Comparison of ENCODE assay signal across 34 mouse cellular contexts in genomic region chr11:4662496-4662878, GRCm38 (mm10). TPM values are rescaled to one million over a fixed set of nuclear protein-coding genes. Genes with fewer than 3 reads are reported as not detected.
DNase-seq lines count a peak whose midpoint lies in the region; ATAC-seq and TF ChIP-seq lines count a peak whose summit lies in the region.
"Had no signal": no experiment of that assay in that cellular context is flagged by ENCODE, and none has a peak within 500 bp of the region (broad histone marks: within the 10 kb centered on the region; RNA-seq: fewer than 3 reads in every experiment).

No protein-coding gene starts in this region.

- H3K9ac ChIP-seq in liver, embryonic 12.5 days = no peak overlapping the region
- H3K9ac ChIP-seq in liver, postnatal 0 days (replicated peaks) = no peak overlapping the region
- H3K9ac ChIP-seq in midbrain, embryonic 16.5 days (ENCODE audit: low read depth, low read length) = no peak overlapping the region
- H3K9ac ChIP-seq: heart, embryonic 15.5 days; hindbrain, embryonic 12.5 days; limb, embryonic 12.5 days; midbrain, embryonic 12.5 days had no signal

- H3K27me3 ChIP-seq in liver, embryonic 12.5 days (replicated peaks) = no peaks in the 10 kb centered on the region
- H3K27me3 ChIP-seq in liver, postnatal 0 days (ENCODE audit: insufficient read depth, low read length) = no peaks in the 10 kb centered on the region
- H3K27me3 ChIP-seq in midbrain, embryonic 16.5 days (ENCODE audit: control insufficient read depth, insufficient read depth, low read depth, low read length) = no peaks in the 10 kb centered on the region
- H3K27me3 ChIP-seq: heart, embryonic 15.5 days; hindbrain, embryonic 12.5 days; limb, embryonic 12.5 days; megakaryocyte, embryonic 14.5 days; midbrain, embryonic 12.5 days had no signal

- H3K4me1 ChIP-seq in liver, embryonic 12.5 days = peaks cover 36% of the 10 kb centered on the region
- peaks cover 12% of the 10 kb centered on the region for H3K4me1 ChIP-seq in liver, postnatal 0 days (ENCODE audit: insufficient read depth)
- H3K4me1 ChIP-seq in midbrain, embryonic 16.5 days (ENCODE audit: control insufficient read depth, insufficient read depth, low read length) = no peaks in the 10 kb centered on the region
- H3K4me1 ChIP-seq: heart, embryonic 15.5 days; hindbrain, embryonic 12.5 days; limb, embryonic 12.5 days; midbrain, embryonic 12.5 days had no signal

- TF ChIP-seq CTCF in gastrocnemius, adult 2 months (IDR thresholded peaks at IDR 0.05) = no peak
- no peak for TF ChIP-seq CTCF in liver, postnatal 0 days (IDR thresholded peaks at IDR 0.05; ENCODE audit: low read depth)

- 86% methylated on average over 11 of the region's 11 CpGs for WGBS in liver, embryonic 12.5 days (ENCODE audit: insufficient replicate concordance)
- 94% methylated on average over 11 of the region's 11 CpGs for WGBS in liver, postnatal 0 days (ENCODE audit: insufficient replicate concordance)
- WGBS in midbrain, embryonic 16.5 days = 87% methylated on average over 11 of the region's 11 CpGs

- peak overlapping the region; percentile 7; the same call in 1 of the 2 replicates for H3K27ac ChIP-seq in gastrocnemius, adult 2 months
- peak overlapping the region; percentile 87; the same call in 1 of the 2 replicates for H3K27ac ChIP-seq in liver, embryonic 12.5 days
- H3K27ac ChIP-seq in liver, postnatal 0 days (ENCODE audit: low read depth) = no peak overlapping the region
- H3K27ac ChIP-seq in midbrain, embryonic 16.5 days (ENCODE audit: low read length) = no peak overlapping the region
- H3K27ac ChIP-seq: heart, embryonic 15.5 days; hindbrain, embryonic 12.5 days; limb, embryonic 12.5 days; midbrain, embryonic 12.5 days had no signal

- peaks cover 78% of the 10 kb centered on the region for H3K36me3 ChIP-seq in liver, embryonic 12.5 days
- H3K36me3 ChIP-seq in liver, postnatal 0 days (replicated peaks; ENCODE audit: insufficient read depth, low read length) = peaks cover 36% of the 10 kb centered on the region
- H3K36me3 ChIP-seq in midbrain, embryonic 16.5 days (ENCODE audit: control insufficient read depth, insufficient read depth, low read length) = peaks cover 24% of the 10 kb centered on the region

- TF ChIP-seq EP300 in liver, postnatal 0 days (IDR thresholded peaks at IDR 0.05; ENCODE audit: low read depth) = no peak

- no peak for DNase-seq in gastrocnemius, adult 2 months
- DNase-seq in gastrocnemius, postnatal 36 days = no peak
- no peak for DNase-seq in liver, postnatal 0 days
- peak; percentile 37 for DNase-seq in right cerebral cortex, adult 18-20 months
- no peak for DNase-seq in right cerebral cortex, postnatal 14 days
- DNase-seq: adrenal gland, adult 8-10 months; B cell, adult 2 months; kidney, adult 11 months; kidney, postnatal 14 days; thymus, postnatal 4 days had no signal

- H3K4me3 ChIP-seq in gastrocnemius, adult 2 months = no peak overlapping the region
- no peak overlapping the region for H3K4me3 ChIP-seq in liver, embryonic 12.5 days
- H3K4me3 ChIP-seq in liver, postnatal 0 days (ENCODE audit: low read depth, low read length) = no peak overlapping the region
- no peak overlapping the region for H3K4me3 ChIP-seq in midbrain, embryonic 16.5 days (ENCODE audit: low read depth, low read length)
- H3K4me3 ChIP-seq: heart, embryonic 15.5 days; hindbrain, embryonic 12.5 days; left cerebral cortex, adult 2 months; limb, embryonic 12.5 days; megakaryocyte, embryonic 14.5 days; midbrain, embryonic 12.5 days had no signal

- no peak overlapping the region for H3K4me2 ChIP-seq in liver, embryonic 12.5 days
- H3K4me2 ChIP-seq in liver, postnatal 0 days (ENCODE audit: low read depth, low read length) = no peak overlapping the region
- no peak overlapping the region for H3K4me2 ChIP-seq in midbrain, embryonic 16.5 days (ENCODE audit: low read length)
- H3K4me2 ChIP-seq: heart, embryonic 15.5 days; hindbrain, embryonic 12.5 days; limb, embryonic 12.5 days; midbrain, embryonic 12.5 days had no signal

- ATAC-seq in liver, embryonic 12.5 days = no peak
- ATAC-seq in liver, postnatal 0 days = no peak
- no peak for ATAC-seq in midbrain, embryonic 16.5 days
- ATAC-seq: inflammation-experienced regulatory T-cells, adult 6 months had no signal

- no peaks in the 10 kb centered on the region for H3K9me3 ChIP-seq in liver, embryonic 12.5 days (replicated peaks)
- no peaks in the 10 kb centered on the region for H3K9me3 ChIP-seq in liver, postnatal 0 days (ENCODE audit: low read length)
- H3K9me3 ChIP-seq in midbrain, embryonic 16.5 days (replicated peaks; ENCODE audit: control insufficient read depth, low read length, poor library complexity, severe bottlenecking) = no peaks in the 10 kb centered on the region
- H3K9me3 ChIP-seq: heart, embryonic 15.5 days; hindbrain, embryonic 12.5 days; limb, embryonic 12.5 days; megakaryocyte, embryonic 14.5 days; midbrain, embryonic 12.5 days had no signal

- intact Hi-C loops in gastrocnemius, adult 2 months (cut with DNase I) = no loop called here
- intact Hi-C loops in gastrocnemius, postnatal 36 days (cut with DNase I) = no loop called here

RNA-seq across cellular contexts. Expression of gene Ascc2, which starts 24.9 kb away (rescaled TPM):
- total RNA-seq in gastrocnemius, adult 2 months (2021) = 10 to 100 TPM; 14.4 to 16.7 TPM
- total RNA-seq in gastrocnemius, postnatal 36 days (2021) = 10 to 100 TPM; 13.3 to 16.1 TPM
- polyA plus RNA-seq in liver, embryonic 12.5 days (2016; fragmentation: Nextera tagmentation; extraction: Ambion mirVana) = 26.7 and 27.8 TPM in 2 replicates
- 9.5 and 9.7 TPM in 2 replicates for polyA plus RNA-seq in liver, postnatal 0 days (2015; fragmentation: Nextera tagmentation; extraction: Ambion mirVana)
- 20.5 and 22.1 TPM in 2 replicates for polyA plus RNA-seq in midbrain, embryonic 16.5 days (2015; fragmentation: Nextera tagmentation; extraction: Ambion mirVana)

RNA-seq across cellular contexts. Expression of gene Uqcr10, which starts 41.7 kb away (rescaled TPM):
- total RNA-seq in gastrocnemius, adult 2 months (2021) = 1,000 to 10,000 TPM in 1 of 2 experiments, 100 to 1,000 TPM in 1; 837 to 1,167 TPM
- total RNA-seq in gastrocnemius, postnatal 36 days (2021) = 1,000 to 10,000 TPM in 1 of 2 experiments, 100 to 1,000 TPM in 1; 914 to 1,010 TPM
- polyA plus RNA-seq in liver, embryonic 12.5 days (2016; fragmentation: Nextera tagmentation; extraction: Ambion mirVana) = 698 and 713 TPM in 2 replicates
- polyA plus RNA-seq in liver, postnatal 0 days (2015; fragmentation: Nextera tagmentation; extraction: Ambion mirVana) = 1,070 and 1,167 TPM in 2 replicates
- polyA plus RNA-seq in midbrain, embryonic 16.5 days (2015; fragmentation: Nextera tagmentation; extraction: Ambion mirVana) = 525 and 569 TPM in 2 replicates

RNA-seq across cellular contexts. Expression of gene Zmat5, which starts 42.0 kb away (rescaled TPM):
- total RNA-seq in gastrocnemius, adult 2 months (2021) = 10 to 100 TPM; 23.3 to 28.5 TPM
- total RNA-seq in gastrocnemius, postnatal 36 days (2021) = 10 to 100 TPM; 20.7 to 22.9 TPM
- 33.4 and 33.8 TPM in 2 replicates for polyA plus RNA-seq in liver, embryonic 12.5 days (2016; fragmentation: Nextera tagmentation; extraction: Ambion mirVana)
- 18.6 and 19.2 TPM in 2 replicates for polyA plus RNA-seq in liver, postnatal 0 days (2015; fragmentation: Nextera tagmentation; extraction: Ambion mirVana)
- polyA plus RNA-seq in midbrain, embryonic 16.5 days (2015; fragmentation: Nextera tagmentation; extraction: Ambion mirVana) = 49.4 and 51.3 TPM in 2 replicates

RNA-seq across cellular contexts. Expression of gene Gm11032, which starts 42.6 kb away (rescaled TPM):
- total RNA-seq in gastrocnemius, adult 2 months (2021) = not detected
- not detected for total RNA-seq in gastrocnemius, postnatal 36 days (2021)
- polyA plus RNA-seq in liver, embryonic 12.5 days (2016; fragmentation: Nextera tagmentation; extraction: Ambion mirVana) = not detected in 2 replicates
- polyA plus RNA-seq in liver, postnatal 0 days (2015; fragmentation: Nextera tagmentation; extraction: Ambion mirVana) = not detected in 2 replicates
- polyA plus RNA-seq in midbrain, embryonic 16.5 days (2015; fragmentation: Nextera tagmentation; extraction: Ambion mirVana) = not detected in 2 replicates
- total RNA-seq: adrenal gland, adult 8-10 months; ES-E14; gastrocnemius, adult 8-10 months; heart, postnatal 25 days; layer of hippocampus, postnatal 14 days; left cerebral cortex, adult 2 months; left cerebral cortex, postnatal 25 days; liver, adult 2 months had no signal
- polyA plus RNA-seq: embryonic facial prominence, embryonic 11.5 days; frontal cortex, adult 2 months; gonadal fat pad, adult 2 months; heart, embryonic 15.5 days; hindbrain, embryonic 12.5 days; inflammation-experienced regulatory T-cells, adult 6 months; kidney, embryonic 14.5 days; limb, embryonic 12.5 days; liver, adult 2 months; lung, postnatal 0 days; midbrain, embryonic 12.5 days; small intestine, adult 2 months; stomach, embryonic 14.5 days; testis, adult 2 months; thymus, postnatal 0 days had no signal

Comparison
In these comparisons a context has a peak if more than half of its experiments do, and no peak if none do; other contexts are left out.
1. H3K27ac ChIP-seq: peak in gastrocnemius, adult 2 months (single experiment) and liver, embryonic 12.5 days (single experiment); none in liver, postnatal 0 days (single experiment) and midbrain, embryonic 16.5 days (single experiment).